Mouse (Mus musculus): ENCODE data around the gene Lyzl4. TPM values are rescaled to one million over a fixed set of nuclear protein-coding genes. Genes with fewer than 3 reads are reported as not detected.

Lyzl4 gene
- total and polyA plus RNA-seq, 3 experiments = not detected

- Histone ChIP-seq H3K4me1 (ENCODE audit: control insufficient read depth in 1 of 2, insufficient read depth in 2 of 2, low read length in 2 of 2) (peaks cover 0 to 14% of the 10 kb centered on the region in 2 experiments; a peak in 2 of 4 replicates), H3K27me3 (ENCODE audit: control insufficient read depth in 1 of 2, insufficient read depth in 2 of 2, low read length in 2 of 2) (no peaks in the 10 kb centered on the region), H3K36me3 (ENCODE audit: control insufficient read depth in 1 of 2, insufficient read depth in 2 of 2, low read length in 2 of 2) (peaks cover 0 to 6% of the 10 kb centered on the region in 2 experiments; a peak in 2 of 4 replicates), H3K4me3 (ENCODE audit: control insufficient read depth in 1 of 2, insufficient read depth in 1 of 2, low read depth in 2 of 2, low read length in 2 of 2) (no peak overlapping the region), H3K9me3 (replicated peaks; ENCODE audit: insufficient read depth, low read length) (no peaks in the 10 kb centered on the region), H3K9ac (ENCODE audit: control insufficient read depth, low read depth, low read length, poor library complexity, severe bottlenecking) (no peak overlapping the region), H3K27ac (ENCODE audit: control insufficient read depth, low read depth, low read length) (no peak overlapping the region), H3K79me2 (ENCODE audit: control insufficient read depth, insufficient read depth, low read length, poor library complexity) (no peaks in the 10 kb centered on the region)
- no peak for DNase-seq (ENCODE audit: low read depth, low spot score)
- TF ChIP-seq POLR2AphosphoS2 (IDR thresholded peaks at IDR 0.05; ENCODE audit: low read length) (no peak), CTCF (IDR thresholded peaks at IDR 0.05 in 2 of 3, conservative IDR thresholded peaks at IDR 0.05 in 1 of 3; ENCODE audit: control insufficient read depth in 1 of 3, insufficient read depth in 1 of 3, low read depth in 2 of 3, low read length in 3 of 3, poor library complexity in 1 of 3, severe bottlenecking in 1 of 3) (0 out of 6 replicates have a peak, but pooled peaks of 1 of the 3 experiments have one; percentile 1)
Observed at GRCm38 (mm10) chr9:121669348-121669791, 27.5 kb upstream of the Lyzl4 start.

- Histone ChIP-seq H3K4me1 (ENCODE audit: control insufficient read depth in 1 of 2, insufficient read depth in 2 of 2, low read length in 2 of 2) (peaks cover 0 to 10% of the 10 kb centered on the region in 2 experiments; a peak in 2 of 4 replicates), H3K9ac (ENCODE audit: control insufficient read depth, low read depth, low read length, poor library complexity, severe bottlenecking) (no peak overlapping the region), H3K79me2 (ENCODE audit: control insufficient read depth, insufficient read depth, low read length, poor library complexity) (no peaks in the 10 kb centered on the region), H3K9me3 (replicated peaks; ENCODE audit: insufficient read depth, low read length) (no peaks in the 10 kb centered on the region), H3K36me3 (ENCODE audit: control insufficient read depth in 1 of 2, insufficient read depth in 2 of 2, low read length in 2 of 2) (peaks cover 0 to 6% of the 10 kb centered on the region in 2 experiments; a peak in 2 of 4 replicates), H3K27me3 (ENCODE audit: control insufficient read depth in 1 of 2, insufficient read depth in 2 of 2, low read length in 2 of 2) (no peaks in the 10 kb centered on the region), H3K27ac (ENCODE audit: control insufficient read depth, low read depth, low read length) (no peak overlapping the region), H3K4me3 (ENCODE audit: control insufficient read depth in 1 of 2, insufficient read depth in 1 of 2, low read depth in 2 of 2, low read length in 2 of 2) (no peak overlapping the region)
- no peak for TF ChIP-seq TBP (IDR thresholded peaks at IDR 0.05; ENCODE audit: low read depth, low read length)
- TF ChIP-seq POLR2AphosphoS2 (IDR thresholded peaks at IDR 0.05; ENCODE audit: low read length) = no peak
- TF ChIP-seq USF2 (IDR thresholded peaks at IDR 0.05; ENCODE audit: borderline replicate concordance in 1 of 2, insufficient read depth in 1 of 2, low read depth in 1 of 2, low read length in 2 of 2) = no peak
- no peak for TF ChIP-seq NELFE (IDR thresholded peaks at IDR 0.05; ENCODE audit: low read depth, low read length)
- no peak for TF ChIP-seq POLR2A (IDR thresholded peaks at IDR 0.05; ENCODE audit: control insufficient read depth in 1 of 2, insufficient read depth in 1 of 2, low read depth in 1 of 2, low read length in 2 of 2, poor library complexity in 1 of 2)
- no peak for TF ChIP-seq ZKSCAN1 (IDR thresholded peaks at IDR 0.05; ENCODE audit: low read depth, low read length)
- no peak for TF ChIP-seq MAZ (IDR thresholded peaks at IDR 0.05; ENCODE audit: low read depth, low read length)
- no peak for TF ChIP-seq ZMIZ1 (IDR thresholded peaks at IDR 0.05; ENCODE audit: low read depth, low read length)
- no peak for TF ChIP-seq SIN3A (IDR thresholded peaks at IDR 0.05; ENCODE audit: low read length)
- TF ChIP-seq TAL1 (IDR thresholded peaks at IDR 0.05; ENCODE audit: low read length) = no peak
- no peak for TF ChIP-seq SMC3 (IDR thresholded peaks at IDR 0.05; ENCODE audit: low read depth, low read length)
- no peak for TF ChIP-seq KAT2A (conservative IDR thresholded peaks at IDR 0.05; ENCODE audit: low read depth, low read length)
- no peak for TF ChIP-seq MXI1 (IDR thresholded peaks at IDR 0.05; ENCODE audit: low read depth, low read length)
- TF ChIP-seq MAFK (IDR thresholded peaks at IDR 0.05; ENCODE audit: borderline replicate concordance, low read depth, low read length) = no peak
- TF ChIP-seq HCFC1 (IDR thresholded peaks at IDR 0.05; ENCODE audit: low read depth, low read length) = no peak
- TF ChIP-seq UBTF (IDR thresholded peaks at IDR 0.05; ENCODE audit: borderline replicate concordance, insufficient read depth, low read depth, low read length) = no peak
- no peak for TF ChIP-seq ELF1 (IDR thresholded peaks at IDR 0.05; ENCODE audit: low read depth, low read length)
- DNase-seq (ENCODE audit: low read depth, low spot score) = no peak
Observed at GRCm38 (mm10) chr9:121667822-121668221, 25.9 kb upstream of the Lyzl4 start.
